Mouse (Mus musculus) thymus, adult 2 months (tissue): ENCODE measurements around the gene Rnf121.

Experiments
- CTCF ChIP-seq: fragments of 200-500 bp; IDR thresholded peaks from 2 replicates; pipeline ENCODE4 v1.5.1; 2012; ENCODE audit warnings: mild to moderate bottlenecking, control low read depth, low read length, moderate library complexity, borderline replicate concordance; ENCODE audit not compliant: control insufficient read depth, poor library complexity, insufficient read depth; ENCODE audit errors: extremely low read depth
- POLR2A ChIP-seq: fragments of 200-500 bp; IDR thresholded peaks from 2 replicates; pipeline ENCODE4 v1.6.1; 2012; ENCODE audit warnings: mild to moderate bottlenecking, low read length, control low read depth, moderate library complexity; ENCODE audit not compliant: control insufficient read depth, poor library complexity, insufficient read depth; ENCODE audit errors: extremely low read depth

DNA sequence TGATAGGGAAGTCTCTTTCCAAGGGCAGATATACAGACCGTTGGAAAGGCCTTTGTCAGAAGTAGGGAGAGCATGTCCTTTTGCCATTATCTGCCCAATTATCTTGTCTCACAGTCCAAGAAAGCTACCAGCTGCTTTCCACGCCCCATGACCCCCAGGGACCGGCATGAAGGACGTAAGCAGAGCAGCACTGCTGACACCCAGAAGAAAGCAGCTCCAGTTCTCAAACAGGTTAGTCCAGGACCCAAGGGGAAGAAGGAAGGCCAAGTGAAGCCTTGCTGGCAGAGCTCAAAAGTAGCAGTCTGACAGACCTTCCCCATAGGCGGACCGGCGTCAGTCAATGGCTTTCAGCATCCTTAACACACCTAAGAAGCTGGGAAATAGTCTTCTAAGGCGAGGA, 51.9 kb downstream of the Rnf121 start:
- TF ChIP-seq CTCF = no peak
- no peak for TF ChIP-seq POLR2A
